Mouse (Mus musculus) heart, postnatal 0 days (tissue): ENCODE measurements around the gene Crybb1. TPM values are rescaled to one million over a fixed set of nuclear protein-coding genes. Genes with fewer than 3 reads are reported as not detected.
A peak's percentile ranks its signal among the peaks of the same experiment; 100 is the strongest.

ENCODE experiments used
- ATAC-seq: fragments of 200-750 bp; cut with Nextera tagmentation; 2 replicates; pipeline ENCODE4 v1.8.0; 2017; ENCODE audit warnings: low read depth, moderate number of reproducible peaks, moderate library complexity; ENCODE audit not compliant: insufficient read depth
- DNase-seq: peaks from one replicate; pipeline ENCODE4 v3.0.0-alpha.2; 2016; ENCODE audit warnings: low spot score
- H3K27ac ChIP-seq: fragments of 300-500 bp; sonication (generic); 2 replicates; pipeline ENCODE4 v1.5.1; 2014; ENCODE audit warnings: low read depth, mild to moderate bottlenecking
- H3K27me3 ChIP-seq: fragments of 300-500 bp; sonication (generic); 2 replicates; pipeline ENCODE4 v1.6.1; 2014; ENCODE audit warnings: low read length, mixed read lengths; ENCODE audit not compliant: control insufficient read depth, insufficient read depth
- H3K36me3 ChIP-seq: fragments of 300-500 bp; sonication (generic); replicated peaks from 2 replicates; pipeline ENCODE4 v1.6.1; 2014; ENCODE audit warnings: low read length, mixed read lengths; ENCODE audit not compliant: control insufficient read depth, insufficient read depth
- H3K4me1 ChIP-seq: fragments of 300-500 bp; sonication (generic); 2 replicates; pipeline ENCODE4 v1.6.1; 2014; ENCODE audit warnings: antibody characterized with exemption; ENCODE audit not compliant: control insufficient read depth, insufficient read depth
- H3K4me2 ChIP-seq: fragments of 300-500 bp; sonication (generic); 2 replicates; pipeline ENCODE4 v1.6.1; 2014; ENCODE audit warnings: low read depth, mild to moderate bottlenecking, low read length, moderate library complexity
- H3K4me3 ChIP-seq: fragments of 300-500 bp; sonication (generic); 2 replicates; pipeline ENCODE4 v1.5.1; 2014; ENCODE audit warnings: low read depth, low read length
- H3K9ac ChIP-seq: fragments of 300-500 bp; sonication (generic); replicated peaks from 2 replicates; pipeline ENCODE4 v1.6.1; 2014; ENCODE audit warnings: low read depth, low read length, mixed read lengths
- H3K9me3 ChIP-seq: fragments of 300-500 bp; sonication (generic); replicated peaks from 2 replicates; pipeline ENCODE4 v1.6.1; 2016; ENCODE audit warnings: low read length; ENCODE audit not compliant: control insufficient read depth
- CTCF ChIP-seq: IDR thresholded peaks from 2 replicates; pipeline ENCODE4 v1.5.1; 2016; ENCODE audit warnings: antibody characterized with exemption, control low read depth, low read depth
- EP300 ChIP-seq: IDR thresholded peaks from 2 replicates; pipeline ENCODE4 v1.6.1; 2016; ENCODE audit warnings: antibody characterized with exemption, low read depth
- WGBS: fragments of 180-500 bp; shearing (Covaris S2); extraction: QIAGEN DNeasy Blood & Tissue Kit; methylation state at CpG from one replicate; pipeline ENCODE4 v1.1.7; 2014; 5-methylcytosine and 5-hydroxymethylcytosine counted together
- polyA plus RNA-seq: library from polyadenylated mRNA; unstranded; fragments of >200 nt; fragmentation: Nextera tagmentation; extraction: Ambion mirVana; gene quantifications from 2 replicates; pipeline ENCODE4 v1.2.1, GENCODE M21; 2015
- total RNA-seq: library from RNA; depleted of rRNA; stranded (reverse); fragments of >200 nt; gene quantifications from 2 replicates; pipeline ENCODE4 v1.2.3, GENCODE M21; 2014; ENCODE audit warnings: low replicate concordance

Gene Crybb1
- total and polyA plus RNA-seq, 2 experiments from 2014 or later = 0.26 TPM; not detected in 1

DNA sequence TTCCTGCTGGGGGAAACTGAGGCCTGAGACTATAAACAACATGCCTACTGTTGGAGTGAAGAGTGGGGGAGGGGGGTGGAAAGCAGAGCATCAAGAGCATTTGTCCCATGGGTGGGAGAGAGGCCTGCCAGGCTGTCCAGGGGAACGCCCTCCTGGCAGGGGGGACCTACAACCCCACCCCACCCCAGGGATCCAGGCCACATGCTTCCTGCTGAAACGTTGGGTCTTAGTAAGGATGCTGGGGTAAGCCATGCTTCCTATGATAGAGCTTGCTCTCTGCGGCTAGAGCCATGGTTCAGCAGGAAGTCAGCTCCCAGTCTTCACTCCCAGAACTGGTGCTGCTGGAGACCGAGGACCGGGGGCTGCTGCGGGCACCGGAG lies 28.6 kb downstream of the Crybb1 start:
- TF ChIP-seq CTCF (no peak), EP300 (no peak)
- Histone ChIP-seq H3K4me1 (peaks cover 65% of the 10 kb centered on the region), H3K4me3 (no peak overlapping the region), H3K9me3 (no peaks in the 10 kb centered on the region), H3K4me2 (no peak overlapping the region), H3K27me3 (no peaks in the 10 kb centered on the region), H3K9ac (no peak overlapping the region), H3K27ac (peak overlapping the region; percentile 78), H3K36me3 (no peaks in the 10 kb centered on the region)
- WGBS = 72% methylated on average over 7 of the region's 7 CpGs
- no peak for DNase-seq
- ATAC-seq = no peak

DNA sequence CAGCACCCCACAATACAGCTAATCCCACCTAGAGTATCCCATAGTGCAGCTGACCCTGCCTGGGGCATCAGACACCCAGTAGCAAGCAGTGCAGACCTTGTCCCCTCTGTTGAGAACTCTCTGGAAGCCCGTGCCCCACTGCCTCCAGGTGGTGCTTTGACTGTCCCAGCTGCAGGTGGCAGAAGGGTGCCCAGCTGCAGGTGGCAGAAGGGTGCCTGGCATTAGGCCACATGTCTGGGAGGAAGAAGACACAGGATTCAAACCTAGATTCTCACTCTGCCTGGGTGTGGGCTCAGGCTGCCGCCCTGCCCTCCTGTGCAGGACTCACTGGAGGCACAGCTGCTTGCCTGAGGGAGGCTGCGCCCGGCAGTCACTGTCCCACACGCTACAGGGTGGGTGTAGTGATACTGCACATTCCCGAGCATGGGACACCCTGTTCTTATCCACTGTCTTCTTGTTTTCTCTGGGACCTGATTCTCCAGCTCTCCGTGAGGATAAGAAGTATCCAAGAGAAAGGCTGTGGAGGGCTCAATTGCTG lies 30.0 kb downstream of the Crybb1 start:
- Histone ChIP-seq H3K9me3 (no peaks in the 10 kb centered on the region), H3K4me1 (peaks cover 52% of the 10 kb centered on the region), H3K4me3 (no peak overlapping the region), H3K9ac (no peak overlapping the region), H3K36me3 (no peaks in the 10 kb centered on the region), H3K4me2 (no peak overlapping the region), H3K27ac (peak overlapping the region; percentile 78; the same call in 1 of the 2 replicates), H3K27me3 (no peaks in the 10 kb centered on the region)
- TF ChIP-seq EP300 = no peak
- no peak for TF ChIP-seq CTCF
- DNase-seq (no peak), ATAC-seq (no peak)
- WGBS = 83% methylated on average over 7 of the region's 7 CpGs

DNA sequence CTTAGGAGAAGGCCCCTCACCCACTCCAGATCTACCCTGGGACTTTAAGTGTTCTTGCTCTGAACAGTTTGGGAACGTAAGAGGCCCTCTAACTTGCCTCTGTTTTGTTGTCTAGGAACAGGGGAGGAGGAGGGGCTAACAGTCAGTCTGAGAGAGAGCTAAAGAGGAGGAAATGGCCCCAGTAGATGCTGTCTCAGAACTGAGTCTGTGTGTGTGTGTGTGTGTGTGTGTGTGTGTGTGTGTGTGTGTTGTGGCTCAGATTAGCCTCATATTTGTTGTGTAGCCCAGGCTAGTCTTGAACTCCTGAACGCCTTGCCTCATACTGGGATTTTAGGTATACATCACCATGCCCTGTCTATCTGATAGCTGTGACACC lies 31.0 kb downstream of the Crybb1 start:
- H3K36me3 ChIP-seq = no peaks in the 10 kb centered on the region
- peaks cover 45% of the 10 kb centered on the region for H3K4me1 ChIP-seq
- 68% methylated on average over 2 of the region's 2 CpGs for WGBS
- DNase-seq (no peak), ATAC-seq (no peak)
- H3K27me3 ChIP-seq = no peaks in the 10 kb centered on the region
- TF ChIP-seq CTCF (no peak), EP300 (no peak)
- no peaks in the 10 kb centered on the region for H3K9me3 ChIP-seq
- 0 out of 2 replicates have a peak overlapping the region, but pooled peaks have one; percentile 33 for H3K27ac ChIP-seq
- H3K4me2 ChIP-seq = no peak overlapping the region
- H3K9ac ChIP-seq = no peak overlapping the region
- H3K4me3 ChIP-seq = no peak overlapping the region

DNA sequence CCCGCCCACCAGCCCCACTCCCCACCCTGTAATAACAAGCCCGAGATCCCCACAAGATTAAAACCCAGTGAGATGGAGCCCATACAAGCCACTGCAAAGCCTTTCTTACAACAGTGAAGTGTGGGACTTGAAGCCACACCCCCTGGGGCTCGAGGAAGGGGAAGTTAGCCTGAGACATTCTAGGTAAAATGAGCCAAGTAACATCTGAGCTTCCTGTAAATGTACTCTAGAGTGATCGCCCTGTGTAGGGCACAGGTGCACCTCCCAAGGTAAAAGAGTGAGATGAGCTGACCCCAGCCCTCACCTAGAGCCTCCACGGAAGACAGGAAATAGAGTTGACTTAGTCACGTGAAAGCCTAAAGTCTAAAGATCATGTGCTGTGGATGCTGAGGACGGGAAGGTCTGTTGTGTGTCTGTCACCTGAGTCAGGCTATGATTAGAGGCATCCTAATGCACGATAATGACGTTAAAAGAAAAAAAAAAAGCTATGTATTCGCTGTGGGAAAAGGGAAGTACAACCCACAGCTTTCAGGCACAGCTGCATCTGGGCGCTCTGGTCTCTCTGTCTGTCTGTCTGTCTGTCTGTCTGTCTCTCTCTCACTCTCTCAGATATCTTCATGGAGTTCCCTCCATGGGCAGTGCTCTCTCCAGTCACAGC lies 31.5 kb downstream of the Crybb1 start:
- TF ChIP-seq EP300 = no peak
- no peak for TF ChIP-seq CTCF
- ATAC-seq (no peak), DNase-seq (no peak)
- Histone ChIP-seq H3K9ac (no peak overlapping the region), H3K36me3 (no peaks in the 10 kb centered on the region), H3K27me3 (no peaks in the 10 kb centered on the region), H3K4me3 (no peak overlapping the region), H3K4me1 (peaks cover 41% of the 10 kb centered on the region), H3K9me3 (no peaks in the 10 kb centered on the region), H3K27ac (peak overlapping the region; percentile 76), H3K4me2 (no peak overlapping the region)
- WGBS = 60% methylated on average over 11 of the region's 11 CpGs

DNA sequence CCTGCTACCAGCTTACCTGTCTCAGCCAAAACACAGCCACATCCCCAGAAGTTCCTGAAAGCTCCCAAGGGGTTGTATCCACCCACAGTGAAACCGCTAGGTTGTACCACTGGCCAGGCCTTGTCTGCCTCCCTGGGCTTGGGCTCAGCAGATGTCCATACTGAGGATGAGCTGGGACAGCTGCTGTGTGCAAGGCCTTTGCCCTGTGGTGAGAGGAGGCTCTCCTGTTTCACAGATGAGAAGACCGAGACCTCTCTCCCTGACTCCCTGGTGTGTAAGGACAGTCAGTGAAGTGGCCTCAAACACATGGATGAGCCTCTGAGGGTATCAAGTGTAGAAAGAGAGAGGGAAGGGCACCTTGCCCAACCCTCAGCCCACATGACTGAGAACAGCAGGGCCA lies 32.0 kb downstream of the Crybb1 start:
- no peak for TF ChIP-seq EP300
- TF ChIP-seq CTCF = no peak
- Histone ChIP-seq H3K4me1 (peaks cover 36% of the 10 kb centered on the region), H3K27ac (peak overlapping the region; percentile 76), H3K36me3 (no peaks in the 10 kb centered on the region), H3K4me3 (no peak overlapping the region), H3K27me3 (no peaks in the 10 kb centered on the region), H3K4me2 (0 out of 2 replicates have a peak overlapping the region, but pooled peaks have one; percentile 49), H3K9ac (no peak overlapping the region), H3K9me3 (no peaks in the 10 kb centered on the region)
- ATAC-seq = no peak
- DNase-seq = no peak
- 67% methylated on average over 2 of the region's 2 CpGs for WGBS
